Mouse (Mus musculus): ENCODE results near the gene 4931409K22Rik. TPM values are rescaled to one million over a fixed set of nuclear protein-coding genes. Genes with fewer than 3 reads are reported as not detected.

The 4931409K22Rik gene
- under 1 TPM in 1 of 2 experiments, not detected in 1; 0.13 TPM for total RNA-seq (2021)
- long read RNA-seq, experiment 1 = 0 reads
- long read RNA-seq, experiment 2 = 0 reads

- intact Hi-C loops (cut with DNase I) = no loop called here
- DNase-seq (ENCODE audit: low spot score in 2 of 2) = no peak
Observed at GRCm38 (mm10) chr5:24556709-24557108, at the start of gene 4931409K22Rik. Gene 4931409K22Rik (minus strand): TSS chr5:24556809.

- no peak for DNase-seq (ENCODE audit: low spot score in 2 of 2)
- intact Hi-C loops (cut with DNase I) = no loop called here
Observed at GRCm38 (mm10) chr5:24605980-24606665, 49.5 kb upstream of the 4931409K22Rik start.

DNA sequence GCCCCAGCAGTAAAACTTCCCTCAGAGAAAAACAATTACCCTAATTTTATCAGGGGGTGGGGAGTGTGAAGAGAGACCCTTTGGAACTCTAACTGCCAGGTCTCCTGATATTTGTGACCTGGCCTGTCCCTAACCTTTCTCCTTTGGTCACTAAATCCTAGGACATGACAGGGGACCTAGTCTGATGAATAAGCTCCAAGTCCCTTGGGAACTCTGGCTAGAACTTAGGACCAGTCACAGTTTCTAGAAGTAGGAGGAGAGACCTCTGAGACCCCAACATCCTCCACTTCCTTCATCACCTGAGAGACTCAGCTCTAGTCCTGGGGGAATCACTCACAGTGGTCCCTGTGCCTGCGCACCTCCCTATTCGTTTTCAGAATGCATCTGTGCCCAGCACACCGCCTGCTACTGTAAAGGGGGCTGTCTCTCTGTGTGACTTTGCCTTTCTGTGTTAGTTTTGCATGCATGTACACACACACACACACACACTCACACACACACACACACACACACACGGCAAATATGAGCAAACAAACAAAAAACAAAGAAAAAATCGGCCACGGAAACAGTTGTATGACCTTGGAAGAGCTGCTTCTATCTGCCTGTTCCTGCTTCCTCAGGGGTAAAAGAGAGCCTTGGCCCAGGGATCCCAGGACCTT lies 48.8 kb upstream of the 4931409K22Rik start:
- DNase-seq (ENCODE audit: low spot score in 2 of 2) = no peak
- intact Hi-C loops (cut with DNase I) = no loop called here

DNA sequence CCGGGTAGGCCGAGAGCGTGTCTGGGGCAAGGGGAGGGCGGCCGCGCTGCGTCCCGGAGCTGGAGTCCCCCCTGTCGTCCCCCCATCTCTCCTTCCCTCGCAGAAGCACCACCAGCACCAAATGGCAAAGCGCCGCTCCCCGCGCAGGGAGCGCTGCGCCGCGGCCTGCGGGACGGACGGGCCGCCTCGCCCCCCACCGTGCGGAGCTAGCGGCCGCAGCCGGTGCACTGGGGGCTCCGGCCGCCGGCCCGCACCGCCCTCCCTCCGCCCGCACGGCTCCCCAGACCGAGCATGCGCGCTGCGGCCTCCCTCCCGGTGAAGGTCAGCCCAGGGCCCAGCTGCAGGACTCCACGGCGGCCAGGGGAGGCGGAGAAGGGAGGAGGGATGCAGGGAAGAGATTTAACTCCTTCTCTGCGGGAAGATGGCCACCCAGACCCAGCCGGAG lies 48.1 kb upstream of the 4931409K22Rik start:
- intact Hi-C loops (cut with DNase I) = no loop called here
- peak; percentile 66 to 77 for DNase-seq (ENCODE audit: low spot score in 2 of 2)

DNA sequence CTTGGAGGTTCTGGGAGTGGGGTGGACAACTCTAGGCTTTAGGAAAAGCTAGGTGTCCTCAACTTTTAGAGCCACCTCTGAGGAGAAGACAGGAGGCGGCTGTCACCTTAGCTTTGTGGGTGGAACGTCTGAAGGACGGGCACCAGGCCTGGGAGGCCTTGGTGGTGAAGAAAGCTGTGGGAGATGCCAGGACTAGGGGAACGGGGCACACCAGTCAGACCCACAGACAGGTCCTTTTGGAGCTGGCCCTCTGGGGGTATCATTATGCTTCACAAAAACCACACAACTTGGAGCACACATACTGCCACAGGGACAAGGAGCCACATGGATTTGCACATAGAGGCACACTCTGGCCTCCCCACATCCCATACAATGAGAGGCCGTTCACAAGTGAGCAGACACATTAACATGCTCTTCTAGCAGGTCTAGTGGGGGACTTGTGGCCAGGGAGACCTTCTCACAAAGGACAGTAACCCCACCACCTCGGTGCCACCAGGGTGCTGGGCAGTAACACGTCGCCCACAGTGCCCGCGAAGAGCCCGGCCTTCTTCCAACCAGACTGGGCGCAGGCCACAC lies 47.6 kb upstream of the 4931409K22Rik start:
- intact Hi-C loops (cut with DNase I) = no loop called here

DNA sequence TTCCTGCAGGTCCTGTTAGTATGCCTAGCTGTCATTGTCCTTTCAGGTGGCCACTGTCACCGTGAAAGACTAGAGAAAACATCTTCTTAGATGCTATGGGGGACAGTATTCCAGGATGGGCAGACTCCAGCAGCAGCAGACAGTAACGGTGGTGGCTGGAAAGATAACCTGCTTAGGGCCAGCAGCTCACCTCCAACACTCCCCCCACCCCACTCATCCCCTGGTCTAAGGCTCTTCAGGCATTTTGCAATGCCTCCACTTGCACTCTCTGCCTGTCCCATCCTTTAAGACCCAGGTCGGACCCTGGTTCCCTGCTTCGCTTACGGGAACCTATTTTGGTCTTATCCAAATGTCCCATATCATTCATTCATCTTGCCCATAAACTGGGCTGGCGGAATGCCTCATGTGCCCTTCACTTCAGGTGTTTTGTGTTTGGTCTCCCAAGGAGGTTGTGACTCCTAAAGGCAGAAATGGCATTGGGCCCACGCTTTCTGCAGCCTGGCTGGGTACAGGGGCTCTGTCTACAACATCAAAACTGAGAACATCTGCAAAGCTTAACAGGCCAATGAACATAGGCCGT lies 46.9 kb upstream of the 4931409K22Rik start:
- intact Hi-C loops (cut with DNase I) = no loop called here
- DNase-seq (ENCODE audit: low spot score in 2 of 2) = no peak

More for the DNA sequence above, 47.6 kb upstream of the 4931409K22Rik start:
- no peak for DNase-seq (ENCODE audit: low spot score in 2 of 2)

GRCm38 (mm10) chr5:24602751-24603343 lies 46.2 kb upstream of the 4931409K22Rik start:
- intact Hi-C loops (cut with DNase I) = no loop called here

DNA sequence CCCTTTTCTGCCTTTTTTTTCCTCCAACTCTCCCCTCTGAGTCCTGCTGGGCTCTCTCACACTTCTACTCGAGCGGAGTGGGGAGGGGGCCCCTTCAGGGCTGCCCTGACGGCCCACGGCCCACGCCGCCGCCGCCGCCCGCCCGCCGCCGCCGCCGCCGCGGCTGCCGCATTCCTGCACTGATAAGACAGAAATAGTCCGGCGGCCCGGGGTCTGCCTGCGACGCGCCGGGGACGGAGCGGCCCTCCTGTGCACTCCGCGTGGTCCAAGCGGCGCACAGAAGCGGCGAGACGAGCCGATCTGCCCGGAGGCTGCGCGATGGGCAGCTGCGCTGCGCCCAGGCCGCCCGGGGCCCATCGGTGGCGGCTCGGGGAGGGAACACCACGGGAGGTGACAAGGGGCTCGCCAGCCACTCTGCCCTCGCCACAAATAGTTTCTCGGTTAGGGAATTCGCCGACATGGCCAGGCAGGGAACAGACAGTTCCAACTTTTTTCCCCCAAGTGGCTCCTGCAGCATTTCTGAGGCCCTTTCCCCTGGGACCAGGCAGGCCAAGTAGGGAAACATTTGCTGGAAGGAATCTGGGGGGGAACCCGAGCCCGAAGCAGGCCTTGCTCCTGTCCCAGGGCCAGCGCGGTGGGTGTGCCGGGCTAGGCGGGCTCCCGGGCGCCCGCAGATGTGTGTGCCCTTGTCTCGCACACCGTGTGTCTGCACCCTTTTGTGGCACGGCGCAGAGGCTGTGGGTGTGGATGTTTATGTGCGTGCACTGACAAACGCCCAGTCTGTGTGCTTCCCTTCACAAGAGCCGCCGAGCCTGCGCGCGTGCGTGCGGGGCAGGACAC lies 45.5 kb upstream of the 4931409K22Rik start:
- intact Hi-C loops (cut with DNase I) = no loop called here
- DNase-seq (ENCODE audit: low spot score in 2 of 2) = peak in 1 of 2 experiments; percentile 49

More at GRCm38 (mm10) chr5:24602751-24603343, 46.2 kb upstream of the 4931409K22Rik start:
- DNase-seq (ENCODE audit: low spot score in 2 of 2) = no peak

DNA sequence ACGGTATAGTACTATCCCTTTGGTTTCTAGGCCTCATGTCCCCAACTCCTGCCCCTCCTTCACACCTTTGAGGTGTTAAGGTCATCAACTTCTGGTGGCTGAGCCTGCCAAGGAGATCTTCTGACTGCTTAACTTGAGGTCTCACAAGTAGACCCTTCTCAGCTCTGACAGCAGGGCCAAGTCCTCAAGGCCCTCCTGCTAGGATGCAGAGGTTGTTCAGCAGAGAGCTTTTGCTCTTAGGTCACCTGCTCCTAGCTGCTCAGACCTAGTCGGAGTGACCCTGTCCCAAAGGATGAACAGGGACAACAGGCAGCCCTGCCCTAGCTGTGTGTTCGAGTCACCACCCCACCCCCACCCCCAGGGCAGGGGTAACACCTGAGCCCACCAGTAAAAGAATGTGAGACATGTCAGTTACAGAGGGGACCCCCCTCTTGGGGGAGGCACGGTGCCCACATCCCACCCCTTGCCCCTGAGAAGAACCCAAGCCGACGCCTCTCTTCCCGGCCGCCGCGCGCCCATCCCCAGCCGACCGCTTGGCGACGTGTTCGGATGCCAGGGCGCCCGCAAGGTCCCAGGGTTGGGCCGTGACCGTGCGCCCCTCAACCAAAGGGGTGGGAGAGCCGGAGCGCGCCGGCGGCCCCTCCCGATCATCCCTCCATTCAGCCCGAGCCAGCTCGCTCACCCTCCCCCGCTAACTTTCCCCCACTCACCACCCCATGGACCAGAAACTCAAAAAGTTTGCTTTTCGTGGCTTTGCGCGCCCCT lies 44.6 kb upstream of the 4931409K22Rik start:
- intact Hi-C loops (cut with DNase I) = no loop called here
- no peak for DNase-seq (ENCODE audit: low spot score in 2 of 2)

DNA sequence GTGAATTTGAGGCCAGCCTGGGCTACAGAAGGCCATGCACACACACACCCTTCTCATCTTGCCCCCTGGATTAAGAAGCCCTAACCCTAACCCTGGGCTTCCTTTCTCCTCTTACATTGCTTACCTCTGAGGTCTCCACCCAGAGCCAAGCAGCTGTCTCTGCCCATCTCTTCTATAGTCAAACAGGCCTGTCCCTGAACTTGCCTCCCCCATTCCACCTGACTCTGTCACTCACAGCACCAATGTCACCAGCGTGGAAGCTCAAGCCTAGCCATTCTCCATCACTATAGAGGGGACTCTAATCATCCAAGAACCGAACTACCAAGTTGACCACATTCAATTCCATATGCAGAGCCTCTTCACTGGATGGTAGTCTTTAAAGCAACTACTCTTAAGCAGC lies 43.6 kb upstream of the 4931409K22Rik start:
- DNase-seq (ENCODE audit: low spot score in 2 of 2) = no peak
- intact Hi-C loops (cut with DNase I) = no loop called here

- DNase-seq (ENCODE audit: low spot score in 2 of 2) = no peak
- intact Hi-C loops (cut with DNase I) = loop anchor here (5.0 kb wide), 3 partner anchors 53 to 117 kb away; no protein-coding TSS in a partner anchor
Observed at GRCm38 (mm10) chr5:24599137-24599536, 42.5 kb upstream of the 4931409K22Rik start.

GRCm38 (mm10) chr5:24598570-24599006 lies 42.0 kb upstream of the 4931409K22Rik start:
- DNase-seq (ENCODE audit: low spot score in 2 of 2) = peak in 1 of 2 experiments; percentile 67
- intact Hi-C loops (cut with DNase I) = loop anchor here (5.0 kb wide), 3 partner anchors 54 to 116 kb away; no protein-coding TSS in a partner anchor

- no peak for DNase-seq (ENCODE audit: low spot score in 2 of 2)
- intact Hi-C loops (cut with DNase I) = loop anchor here (5.0 kb wide), 3 partner anchors 54 to 116 kb away; no protein-coding TSS in a partner anchor
Observed at GRCm38 (mm10) chr5:24597901-24598569, 41.4 kb upstream of the 4931409K22Rik start.

GRCm38 (mm10) chr5:24597221-24597728 lies 40.7 kb upstream of the 4931409K22Rik start:
- intact Hi-C loops (cut with DNase I) = loop anchor here (5.0 kb wide), 3 partner anchors 55 to 115 kb away; no protein-coding TSS in a partner anchor
- peak; percentile 86 to 93 for DNase-seq (ENCODE audit: low spot score in 2 of 2)

GRCm38 (mm10) chr5:24596519-24597171 lies 40.0 kb upstream of the 4931409K22Rik start:
- intact Hi-C loops (cut with DNase I) = loop anchor here (5.0 kb wide), 3 partner anchors 56 to 114 kb away; no protein-coding TSS in a partner anchor
- DNase-seq (ENCODE audit: low spot score in 2 of 2) = peak; percentile 76 to 88

- intact Hi-C loops (cut with DNase I) = loop anchor here (5.0 kb wide), 3 partner anchors 56 to 114 kb away; no protein-coding TSS in a partner anchor
- DNase-seq (ENCODE audit: low spot score in 2 of 2) = no peak
Observed at GRCm38 (mm10) chr5:24595786-24596380, 39.3 kb upstream of the 4931409K22Rik start.

All from left cerebral cortex, postnatal 14 days (tissue).